Mouse (Mus musculus) Muller cell, postnatal 12 days (primary cell): ENCODE measurements around the gene Lypd4.
"Not testable (repeated sequence)": the region's sequence is repeated elsewhere in the genome, so short reads cannot be mapped to it uniquely, and the experiment has no call there.

Source experiments
- DNase-seq: peaks from one replicate; pipeline ENCODE4 v3.0.0-alpha.2; 2015; ENCODE audit errors: inconsistent ontology term

Gene Lypd4

DNA sequence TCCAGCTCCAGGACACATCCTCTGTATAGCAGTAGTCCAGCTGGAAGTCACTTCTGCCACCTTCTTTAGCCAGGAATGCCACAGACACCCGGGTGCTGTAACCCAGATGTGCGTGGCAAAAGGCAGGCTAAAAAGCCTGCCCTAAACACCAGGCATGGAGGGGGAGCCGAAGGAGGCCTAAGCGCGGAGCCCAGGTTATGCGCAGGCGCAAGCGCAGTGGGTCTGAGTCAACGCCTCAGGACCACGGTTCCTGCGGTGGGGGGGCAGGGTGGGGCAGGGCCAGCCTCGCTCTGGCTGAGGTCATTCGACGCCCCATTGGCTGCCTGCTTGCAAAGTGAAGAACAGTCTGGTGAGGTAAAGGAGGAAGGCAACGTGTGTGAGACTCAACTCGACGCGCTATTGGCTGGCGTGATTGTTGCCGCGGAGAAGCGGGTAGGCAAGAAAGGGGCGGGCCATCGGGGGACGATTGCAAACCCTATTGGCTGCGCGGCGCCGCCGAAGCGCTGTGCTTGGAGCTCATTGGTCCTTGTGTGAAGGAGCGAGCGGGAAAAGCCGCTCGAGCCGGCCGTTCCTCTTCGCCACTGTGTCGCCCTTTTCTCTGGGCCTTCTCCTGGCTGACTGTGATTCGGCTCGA, at the start of gene Lypd4, which contains the start of gene Dmrtc2:
Gene Lypd4 (minus strand): TSS at position 410 of the 634 bp plus-strand sequence.
Gene Dmrtc2 (plus strand): TSS at position 526 of the 634 bp plus-strand sequence.
- no peak for DNase-seq

DNA sequence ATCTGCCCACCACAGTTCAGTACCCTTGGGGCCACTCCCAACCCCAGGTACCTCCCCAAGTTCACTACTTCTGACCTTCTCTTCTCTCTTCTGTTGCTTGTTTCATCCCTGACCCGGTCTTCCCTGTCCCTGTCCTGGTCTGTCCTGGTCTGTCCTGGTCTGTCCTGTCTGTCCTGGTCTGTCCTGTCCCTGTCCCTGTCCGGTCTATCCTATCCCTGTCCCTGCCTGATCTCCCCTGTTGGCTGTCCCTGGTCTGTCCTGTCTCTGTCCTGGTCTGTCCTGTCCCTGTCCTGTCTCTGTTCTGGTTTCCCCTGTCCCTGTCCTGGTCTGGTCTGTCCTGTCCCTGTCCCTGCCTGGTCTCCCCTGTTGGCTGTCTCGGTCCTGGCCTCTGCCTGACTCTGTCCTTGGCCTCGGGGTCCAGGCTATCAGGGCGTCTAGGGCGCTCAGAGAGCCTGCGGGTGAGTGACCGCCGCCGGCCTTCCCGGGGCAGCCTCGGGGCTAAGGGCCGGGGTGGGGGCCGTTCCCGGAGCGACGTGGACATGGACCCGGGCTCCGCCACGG, 49.1 kb upstream of the Lypd4 start:
- DNase-seq, result no peak

DNA sequence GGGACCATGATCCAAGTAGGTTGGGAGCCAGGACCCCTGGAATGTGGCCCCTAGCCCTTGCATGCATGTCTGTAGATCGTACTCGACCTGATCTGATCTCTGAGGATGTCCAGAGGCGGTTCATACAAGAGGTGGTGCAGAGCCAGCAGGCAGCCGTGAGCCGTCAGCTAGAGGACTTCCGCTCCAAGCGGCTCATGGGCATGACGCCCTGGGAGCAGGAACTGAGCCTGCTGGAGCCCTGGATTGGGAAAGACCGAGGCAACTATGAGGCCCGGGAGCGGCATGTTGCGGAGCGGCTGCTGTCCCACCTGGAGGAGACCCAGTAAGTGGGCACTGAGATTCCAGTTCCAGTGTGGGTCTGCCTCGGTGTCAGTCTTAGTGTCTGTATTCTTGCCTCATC, 42.7 kb upstream of the Lypd4 start:
- DNase-seq, result no peak

- no peak for DNase-seq
These were observed 37.5 kb upstream of the Lypd4 start for GRCm38 (mm10) chr7:24907211-24907748.

DNA sequence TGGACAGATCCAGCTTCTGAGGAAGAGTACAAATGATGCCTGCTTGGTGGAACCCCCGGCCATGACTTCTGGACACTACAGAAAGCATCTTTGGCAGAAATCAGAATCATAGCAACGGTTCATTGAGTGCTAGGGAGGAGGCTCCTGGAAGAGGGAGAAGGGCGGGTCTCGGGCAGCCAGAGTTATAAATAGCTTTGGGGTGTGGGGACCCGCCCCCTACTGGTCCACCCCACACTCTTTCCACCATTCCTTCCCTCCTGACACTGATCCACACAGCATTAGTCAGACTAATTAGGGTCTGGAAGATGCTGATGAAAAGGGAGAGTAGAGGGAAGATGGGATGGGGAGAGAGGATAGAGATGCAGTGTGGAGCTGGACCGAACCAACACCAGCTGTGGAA, 36.8 kb upstream of the Lypd4 start:
- peak; percentile 38 for DNase-seq

DNA sequence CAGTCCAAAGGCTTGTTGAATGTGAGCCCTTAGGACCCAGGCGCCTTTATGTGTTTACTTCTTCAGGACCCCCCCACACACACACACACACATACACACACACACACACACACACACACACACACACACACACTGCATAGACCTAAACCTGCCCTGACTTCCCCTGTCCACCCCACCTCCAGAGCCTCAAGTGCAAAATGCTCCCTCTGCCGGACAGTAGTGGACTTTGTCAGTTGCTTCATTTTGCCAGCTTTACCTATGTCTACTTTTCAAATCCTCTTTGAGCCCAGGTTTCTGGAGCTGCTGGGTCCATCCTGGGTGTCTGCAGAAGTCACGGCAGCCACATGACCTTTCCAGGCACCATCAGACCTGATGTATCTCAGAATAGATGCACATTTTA, 35.2 kb upstream of the Lypd4 start:
- DNase-seq, result peak; percentile 69

- DNase-seq, result peak; percentile 99
These were observed 34.3 kb upstream of the Lypd4 start for GRCm38 (mm10) chr7:24904070-24904483.

DNA sequence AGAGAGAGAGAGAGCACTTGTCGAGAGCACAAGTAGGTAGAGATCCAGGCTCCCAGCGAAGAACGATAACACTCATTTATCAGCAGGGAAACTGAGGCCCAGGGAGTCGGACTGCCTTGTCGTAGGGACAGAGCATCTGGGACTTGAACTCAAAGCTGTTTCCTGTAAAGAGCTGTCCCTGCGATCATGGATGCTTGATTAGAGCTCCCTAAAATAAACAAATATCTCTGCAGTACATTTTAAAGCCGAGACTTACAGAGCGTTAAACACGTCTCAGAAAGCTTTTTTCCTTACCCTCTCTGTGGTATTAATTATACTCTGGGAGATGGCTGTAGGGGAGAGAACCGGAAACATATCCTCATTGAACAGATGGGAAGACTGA, 33.7 kb upstream of the Lypd4 start:
- no peak for DNase-seq

GRCm38 (mm10) chr7:24902630-24903443, 33.1 kb upstream of the Lypd4 start, which contains the start of gene Arhgef1:
TSS of gene Arhgef1 (plus strand) at chr7:24902912.
- peak; percentile 76 for DNase-seq

DNA sequence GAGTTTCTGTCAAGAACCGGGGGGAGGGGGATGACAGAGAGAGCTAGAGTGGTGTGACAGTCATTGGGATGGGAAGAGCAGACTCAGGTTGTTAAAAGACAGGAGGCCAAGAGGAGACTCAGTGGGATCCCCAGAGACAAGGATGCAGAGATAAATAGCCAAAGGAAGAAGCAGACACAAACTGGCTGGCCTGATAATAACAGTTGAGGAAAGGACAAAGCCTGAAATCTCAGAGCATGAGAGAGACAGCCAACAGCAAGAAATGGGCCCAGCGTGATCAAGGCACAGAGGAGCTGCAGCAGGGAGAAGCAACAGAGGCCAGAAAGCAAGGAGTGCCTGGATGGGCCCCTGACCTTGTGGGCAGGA, 32.5 kb upstream of the Lypd4 start:
- no peak for DNase-seq

DNA sequence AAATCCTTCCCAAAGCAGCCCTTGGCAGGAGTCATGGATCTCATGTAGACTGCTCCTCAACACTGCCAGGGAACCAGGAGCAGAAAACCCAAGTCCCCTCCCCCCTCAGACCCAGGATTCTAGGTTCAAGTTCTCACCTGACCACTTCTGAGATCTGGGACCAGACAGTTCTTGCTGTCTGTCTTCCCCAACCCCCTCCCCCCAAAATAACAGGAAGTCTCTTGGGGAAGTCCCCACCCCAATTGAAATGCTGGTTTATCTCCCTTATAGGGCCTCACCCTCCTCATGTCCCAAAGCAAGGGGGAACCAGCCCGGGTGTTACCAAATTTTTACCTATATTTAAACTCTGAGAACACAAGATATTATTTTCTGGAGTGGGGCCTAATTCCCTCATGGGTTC, 32.1 kb upstream of the Lypd4 start:
- DNase-seq, result no peak

DNA sequence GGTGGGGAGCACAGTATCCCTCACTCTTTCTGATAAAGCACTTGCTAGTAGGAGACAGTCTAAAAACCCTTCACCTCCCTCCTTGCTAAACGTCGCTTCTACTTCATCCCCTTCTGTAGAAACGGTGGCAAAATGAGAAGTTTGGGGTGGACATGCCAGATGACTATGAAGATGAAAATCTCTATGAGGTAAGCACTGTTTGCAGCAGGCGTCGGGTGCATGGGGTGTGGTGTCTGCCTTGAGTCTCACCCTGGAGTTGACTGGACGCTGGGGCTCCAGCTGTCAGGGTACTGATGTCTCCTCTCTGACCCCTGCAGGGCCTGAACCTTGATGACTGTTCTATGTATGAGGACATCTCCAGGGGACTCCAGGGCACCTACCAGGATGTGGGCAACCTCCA, 31.4 kb upstream of the Lypd4 start:
- DNase-seq, result no peak

DNA sequence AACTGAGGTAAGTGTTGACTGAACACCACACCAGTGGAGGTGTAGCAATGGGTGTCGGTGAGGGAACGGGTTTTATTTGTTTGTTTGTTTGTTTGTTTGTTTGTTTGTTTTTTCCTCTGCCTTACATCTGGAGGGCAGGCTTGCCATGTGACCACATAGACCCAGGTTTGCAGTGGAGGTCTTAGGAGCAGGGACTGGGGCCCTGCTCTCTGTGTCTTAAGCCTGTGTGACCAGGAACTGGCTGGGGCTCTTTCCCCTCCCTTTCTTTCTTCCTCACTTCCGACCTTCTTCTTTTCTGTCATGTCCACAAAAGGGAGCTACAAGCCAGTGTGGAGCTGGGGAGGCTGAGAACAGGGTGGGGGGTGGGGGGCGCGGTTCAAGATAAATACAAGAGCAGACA, 28.2 kb upstream of the Lypd4 start:
- no peak for DNase-seq

DNA sequence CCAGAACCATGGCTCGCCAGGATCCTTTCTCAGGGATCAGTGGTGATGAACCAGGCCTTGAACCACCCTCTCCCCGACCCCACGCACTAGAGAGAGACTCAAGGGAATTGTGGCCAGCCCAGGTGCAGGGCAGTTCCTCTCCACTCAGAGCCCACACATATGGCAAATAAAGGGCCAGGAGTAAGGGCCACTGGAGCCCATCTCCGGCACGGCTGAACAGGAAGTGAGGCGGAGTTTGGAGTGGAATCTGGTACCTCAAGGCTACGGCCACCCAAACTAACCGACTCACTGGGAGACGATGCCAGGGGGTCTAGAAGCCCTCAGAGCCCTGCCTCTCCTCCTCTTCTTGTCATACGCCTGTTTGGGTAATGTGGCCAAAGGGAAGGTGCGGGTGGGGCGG, 27.5 kb upstream of the Lypd4 start, which contains the start of gene Cd79a:
Gene Cd79a (plus strand): TSS at position 158 of the 400 bp plus-strand sequence.
- DNase-seq, result no peak

DNA sequence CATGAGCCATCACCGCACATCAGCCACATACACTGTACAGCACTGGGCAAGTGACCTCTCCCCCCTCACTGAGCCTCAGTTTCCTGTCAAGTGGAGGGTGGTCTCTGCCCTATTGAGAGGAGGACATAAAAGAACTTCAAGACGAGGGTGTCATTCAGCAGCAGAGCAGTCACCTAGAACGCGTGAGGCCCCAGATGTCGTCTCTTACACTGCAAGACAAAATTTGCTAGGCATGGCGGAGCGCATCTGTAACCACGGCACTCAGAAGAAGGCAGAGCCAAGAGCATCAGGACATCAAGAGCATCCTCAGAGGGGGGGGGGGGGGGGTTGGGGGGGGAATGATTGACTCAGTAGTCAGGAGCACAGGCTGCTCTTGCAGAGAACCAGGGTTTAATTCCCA, 26.5 kb upstream of the Lypd4 start:
- no peak for DNase-seq

GRCm38 (mm10) chr7:24895749-24896148, 26.0 kb upstream of the Lypd4 start:
- not testable (repeated sequence) for DNase-seq

DNA sequence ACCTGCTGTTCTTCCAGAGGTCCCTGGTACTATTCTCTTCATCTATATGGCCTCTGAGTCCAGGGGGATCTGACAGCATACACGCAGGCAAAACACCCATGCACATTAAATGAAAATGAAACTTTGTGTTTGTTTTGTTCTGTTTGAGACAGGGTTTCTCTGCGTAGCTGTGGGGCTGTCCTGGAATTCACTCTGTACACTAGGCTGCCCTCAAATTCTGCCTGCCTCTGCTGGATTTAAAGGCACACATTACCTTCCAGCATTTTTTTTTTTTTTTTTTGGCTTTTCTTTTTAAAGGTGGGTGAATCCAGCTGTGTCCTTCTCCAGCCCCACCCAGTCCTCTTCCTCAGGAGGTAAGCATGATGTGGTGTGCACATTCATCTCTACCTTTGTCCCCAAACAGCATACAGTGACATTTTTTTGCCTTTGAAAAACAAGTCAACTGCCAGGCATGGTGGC, 22.4 kb upstream of the Lypd4 start:
- no peak for DNase-seq

GRCm38 (mm10) chr7:24891241-24892124, 21.7 kb upstream of the Lypd4 start:
- DNase-seq, result no peak

DNA sequence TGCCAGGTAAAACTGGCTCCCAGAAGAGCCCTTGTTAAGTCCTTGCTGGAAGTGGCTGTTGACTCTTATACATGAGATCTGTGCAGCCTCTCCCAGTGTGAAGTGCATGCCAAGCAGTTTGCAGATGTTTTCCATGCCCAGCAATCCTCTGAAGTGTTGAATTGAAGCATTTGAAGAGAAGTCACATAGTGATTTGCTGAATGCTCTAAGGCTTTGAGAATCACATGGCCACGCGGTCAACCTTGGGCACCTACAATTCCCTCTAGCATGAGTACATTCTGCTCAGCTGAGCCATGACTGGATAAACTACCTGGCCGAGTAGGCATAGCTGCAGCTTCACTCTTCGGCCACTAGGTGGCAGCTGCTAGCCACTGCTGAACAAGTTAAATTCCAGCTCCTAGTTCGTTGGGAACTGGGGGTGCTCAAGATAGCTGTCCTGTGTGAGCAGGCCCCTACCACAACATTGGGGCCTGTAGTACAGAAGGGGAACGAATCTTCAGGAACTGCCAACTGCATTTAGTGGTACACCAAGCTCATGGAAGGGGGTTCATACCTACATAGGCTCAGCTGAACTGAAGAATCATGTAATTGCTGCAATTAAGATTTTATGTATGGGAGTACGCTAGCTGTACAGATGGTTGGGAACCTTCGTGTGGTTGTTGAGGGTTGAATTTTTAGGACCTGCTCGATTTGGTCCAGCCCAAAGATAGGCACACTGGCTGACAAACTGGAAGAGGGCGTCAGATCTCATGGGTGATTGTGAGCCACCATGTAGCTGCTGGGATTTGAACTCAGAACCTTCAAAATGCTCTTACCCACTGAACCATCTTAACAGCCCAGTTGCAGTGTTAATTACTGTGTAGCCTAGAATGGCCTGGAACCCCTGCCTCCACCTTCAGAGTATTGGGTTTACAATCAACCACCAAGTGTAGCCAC, 20.8 kb upstream of the Lypd4 start:
- peak; percentile 52 for DNase-seq
